Mouse (Mus musculus) midbrain, postnatal 0 days (tissue): ENCODE measurements at regions not wholly inside any gene's neighbourhood (a gene's known extent, or its start where the extent isn't known, plus 50 kb on each side); places are given as distances from the start of the nearest gene placed in this dataset.

Source experiments
- ATAC-seq: fragments of 200-750 bp; cut with Nextera tagmentation; 2 replicates; pipeline ENCODE4 v1.8.0; 2017; ENCODE audit warnings: moderate number of reproducible peaks, mild to moderate bottlenecking, moderate TSS enrichment, moderate library complexity; ENCODE audit not compliant: low FRiP score
- DNase-seq: peaks from one replicate; pipeline ENCODE4 v3.0.0-alpha.2; 2015; ENCODE audit warnings: low spot score
- H3K27ac ChIP-seq: fragments of 300-500 bp; sonication (generic); 2 replicates; pipeline ENCODE4 v1.5.1; 2014; ENCODE audit warnings: low read depth, mild to moderate bottlenecking, low read length, mixed read lengths
- H3K27me3 ChIP-seq: fragments of 300-500 bp; sonication (generic); 2 replicates; pipeline ENCODE4 v1.6.1; 2014; ENCODE audit warnings: low read length, control low read depth, mixed read lengths; ENCODE audit not compliant: insufficient read depth
- H3K36me3 ChIP-seq: fragments of 300-500 bp; sonication (generic); 2 replicates; pipeline ENCODE4 v1.6.1; 2014; ENCODE audit warnings: low read length, control low read depth, mixed read lengths; ENCODE audit not compliant: insufficient read depth
- H3K4me1 ChIP-seq: fragments of 300-500 bp; sonication (generic); 2 replicates; pipeline ENCODE4 v1.6.1; 2014; ENCODE audit warnings: mild to moderate bottlenecking, control low read depth, antibody characterized with exemption, low read length, mixed read lengths; ENCODE audit not compliant: insufficient read depth
- H3K4me2 ChIP-seq: fragments of 300-500 bp; sonication (generic); 2 replicates; pipeline ENCODE4 v1.6.1; 2014; ENCODE audit warnings: low read depth, mild to moderate bottlenecking, low read length, mixed read lengths; ENCODE audit not compliant: poor library complexity, severe bottlenecking
- H3K4me3 ChIP-seq: fragments of 300-500 bp; sonication (generic); 2 replicates; pipeline ENCODE4 v1.5.1; 2014; ENCODE audit warnings: low read depth, mild to moderate bottlenecking, low read length, moderate library complexity
- H3K9ac ChIP-seq: fragments of 300-500 bp; sonication (generic); replicated peaks from 2 replicates; pipeline ENCODE4 v1.6.1; 2014; ENCODE audit warnings: mild to moderate bottlenecking, low read length, moderate library complexity, mixed read lengths; ENCODE audit not compliant: poor library complexity, severe bottlenecking
- H3K9me3 ChIP-seq: fragments of 300-500 bp; sonication (generic); 2 replicates; pipeline ENCODE4 v1.6.1; 2016; ENCODE audit warnings: low read length, control low read depth
- CTCF ChIP-seq: IDR thresholded peaks from 2 replicates; pipeline ENCODE4 v1.5.1; 2016; ENCODE audit warnings: antibody characterized with exemption, mild to moderate bottlenecking
- WGBS: fragments of 180-500 bp; shearing (Covaris S2); extraction: QIAGEN DNeasy Blood & Tissue Kit; methylation state at CpG from one replicate; pipeline ENCODE4 v1.1.7; 2014; 5-methylcytosine and 5-hydroxymethylcytosine counted together

DNA sequence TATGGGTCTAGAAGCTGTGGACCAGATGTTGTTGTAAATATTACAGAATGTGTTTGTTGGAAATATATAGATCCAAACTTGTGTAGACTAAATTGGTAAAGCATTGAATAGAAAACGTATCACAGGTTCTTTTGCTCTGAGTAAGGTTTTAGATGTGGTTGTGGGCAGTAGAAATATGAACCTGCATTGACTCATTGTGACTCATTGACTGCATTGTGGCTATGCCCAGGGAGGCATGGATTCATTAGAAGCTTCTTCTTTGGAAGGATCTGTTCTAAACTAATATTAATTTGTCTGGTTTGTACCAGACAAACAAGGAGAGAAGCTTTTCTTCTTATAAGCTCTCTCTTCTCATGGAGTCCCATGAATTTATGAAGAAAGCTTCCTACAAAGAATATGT, 248.2 kb upstream of the Xrcc4 start:
- H3K27ac ChIP-seq: no peak overlapping the region
- H3K36me3 ChIP-seq: no peaks in the 10 kb centered on the region
- 93% methylated on average over 1 of the region's 1 CpGs for WGBS
- DNase-seq: no peak
- no peak overlapping the region for H3K4me3 ChIP-seq
- TF ChIP-seq CTCF: no peak
- no peak overlapping the region for H3K4me2 ChIP-seq
- no peaks in the 10 kb centered on the region for H3K4me1 ChIP-seq
- H3K9ac ChIP-seq: no peak overlapping the region
- no peaks in the 10 kb centered on the region for H3K9me3 ChIP-seq
- no peaks in the 10 kb centered on the region for H3K27me3 ChIP-seq
- no peak for ATAC-seq

DNA sequence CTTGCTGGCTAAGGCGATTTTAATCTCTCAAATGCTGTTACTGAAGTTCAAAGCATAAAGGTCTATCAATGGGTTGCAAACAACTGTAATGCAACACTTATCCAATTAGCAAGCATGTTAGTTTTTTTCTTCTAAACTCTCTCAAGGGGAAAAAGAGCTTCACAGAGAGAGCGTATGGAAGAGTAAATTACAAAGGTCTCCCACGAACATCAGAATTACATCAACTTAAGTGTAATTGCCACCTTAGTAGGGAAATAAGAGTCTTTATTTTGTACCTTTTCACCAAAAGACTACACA, 246.3 kb upstream of the Xrcc4 start:
- Histone ChIP-seq H3K4me1 (no peaks in the 10 kb centered on the region), H3K36me3 (no peaks in the 10 kb centered on the region), H3K4me2 (no peak overlapping the region), H3K9me3 (no peaks in the 10 kb centered on the region), H3K9ac (no peak overlapping the region), H3K27ac (no peak overlapping the region), H3K27me3 (no peaks in the 10 kb centered on the region), H3K4me3 (no peak overlapping the region)
- DNase-seq (no peak), ATAC-seq (no peak)
- 35% methylated on average over 3 of the region's 3 CpGs for WGBS
- no peak for TF ChIP-seq CTCF

DNA sequence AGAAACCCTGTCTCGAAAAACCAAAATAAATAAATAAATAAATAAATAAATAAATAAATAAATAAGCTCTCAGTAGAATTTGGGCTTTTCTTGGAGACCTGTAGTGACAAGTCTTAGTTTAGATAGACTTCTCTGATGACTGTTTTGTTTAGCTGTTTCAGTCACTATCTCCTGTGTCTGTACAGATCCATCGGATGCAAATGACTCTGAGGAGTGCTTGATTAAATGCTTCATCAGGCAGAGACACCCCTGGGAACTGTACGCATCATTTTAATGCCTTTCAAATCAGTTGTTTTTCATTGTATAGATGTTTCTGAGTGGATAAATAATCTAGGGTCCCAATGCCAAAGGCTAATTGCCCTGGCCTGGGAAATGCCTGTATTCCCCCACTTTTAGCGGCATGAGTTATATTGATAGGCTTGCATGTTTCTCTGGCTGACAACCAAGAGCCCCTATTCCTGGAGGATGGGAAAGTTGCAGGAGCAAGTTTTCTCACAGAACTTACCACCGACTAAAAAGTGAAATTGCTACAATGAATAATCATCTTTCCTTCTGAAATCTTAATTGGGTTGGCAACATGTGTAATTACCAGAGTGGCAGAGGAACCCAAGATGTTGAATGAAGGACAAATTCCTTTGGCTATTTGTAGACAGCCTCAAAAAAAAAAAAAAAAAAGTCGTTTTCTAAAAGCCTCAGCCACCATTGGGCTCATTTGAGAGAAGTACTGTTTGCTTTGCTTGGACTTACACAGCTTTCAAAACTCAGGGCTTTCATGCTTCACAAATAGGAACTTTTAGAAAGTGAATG, 245.7 kb upstream of the Xrcc4 start:
- H3K4me3 ChIP-seq: no peak overlapping the region
- no peak overlapping the region for H3K27ac ChIP-seq
- 59% methylated on average over 6 of the region's 6 CpGs for WGBS
- no peaks in the 10 kb centered on the region for H3K4me1 ChIP-seq
- ATAC-seq (no peak), DNase-seq (no peak)
- no peaks in the 10 kb centered on the region for H3K36me3 ChIP-seq
- H3K9me3 ChIP-seq: no peaks in the 10 kb centered on the region
- no peaks in the 10 kb centered on the region for H3K27me3 ChIP-seq
- no peak overlapping the region for H3K4me2 ChIP-seq
- H3K9ac ChIP-seq: no peak overlapping the region
- TF ChIP-seq CTCF: no peak

GRCm38 (mm10) chr13:90334286-90334685, 244.9 kb upstream of the Xrcc4 start:
- Histone ChIP-seq H3K4me3 (no peak overlapping the region), H3K36me3 (no peaks in the 10 kb centered on the region), H3K27me3 (no peaks in the 10 kb centered on the region), H3K9me3 (no peaks in the 10 kb centered on the region), H3K27ac (no peak overlapping the region), H3K4me1 (no peaks in the 10 kb centered on the region), H3K9ac (no peak overlapping the region), H3K4me2 (no peak overlapping the region)
- TF ChIP-seq CTCF: no peak
- no peak for DNase-seq
- ATAC-seq: no peak

DNA sequence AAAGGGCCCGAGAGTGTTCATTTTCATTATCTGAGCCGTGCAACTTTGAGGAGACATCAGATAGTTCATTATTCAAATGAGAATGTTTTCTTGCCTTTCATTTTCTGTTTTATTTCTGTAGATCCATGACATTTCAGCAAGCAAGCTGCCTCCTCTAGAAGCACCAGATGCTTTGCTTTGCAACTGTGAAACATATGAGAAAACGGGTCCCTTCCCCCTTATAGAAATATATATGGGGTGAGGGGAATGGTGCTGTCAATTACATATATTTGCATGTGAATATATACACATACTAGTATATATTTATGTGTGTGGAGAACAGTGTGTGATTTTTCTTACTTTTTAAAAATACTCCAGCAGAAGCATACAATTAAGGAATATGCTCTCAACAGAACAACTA, 235.8 kb upstream of the Xrcc4 start:
- Histone ChIP-seq H3K4me3 (no peak overlapping the region), H3K36me3 (no peaks in the 10 kb centered on the region), H3K4me1 (no peaks in the 10 kb centered on the region), H3K9ac (no peak overlapping the region), H3K4me2 (no peak overlapping the region), H3K27me3 (no peaks in the 10 kb centered on the region), H3K9me3 (no peaks in the 10 kb centered on the region), H3K27ac (no peak overlapping the region)
- ATAC-seq: no peak
- WGBS: 84% methylated on average over 3 of the region's 3 CpGs
- no peak for DNase-seq
- TF ChIP-seq CTCF: no peak

GRCm38 (mm10) chr13:90313209-90313978, 224.0 kb upstream of the Xrcc4 start:
- ATAC-seq (no peak), DNase-seq (no peak)
- H3K27me3 ChIP-seq: no peaks in the 10 kb centered on the region
- H3K4me3 ChIP-seq: no peak overlapping the region
- no peaks in the 10 kb centered on the region for H3K36me3 ChIP-seq
- H3K4me2 ChIP-seq: no peak overlapping the region
- H3K27ac ChIP-seq: no peak overlapping the region
- no peak overlapping the region for H3K9ac ChIP-seq
- WGBS: 88% methylated on average over 9 of the region's 9 CpGs
- no peaks in the 10 kb centered on the region for H3K4me1 ChIP-seq
- H3K9me3 ChIP-seq: no peaks in the 10 kb centered on the region
- TF ChIP-seq CTCF: no peak
